Mouse (Mus musculus) CH12.LX (cell line): Measurements from ENCODE around the gene 1600012H06Rik. TPM values are rescaled to one million over a fixed set of nuclear protein-coding genes. Genes with fewer than 3 reads are reported as not detected.

Experiments used
- DNase-seq: peaks from one replicate; pipeline ENCODE4 v3.0.0-alpha.2; 2013; ENCODE audit errors: extremely low read depth
- H3K27ac ChIP-seq: 2 replicates; pipeline ENCODE4 v1.5.1; 2012; ENCODE audit warnings: low read depth, mild to moderate bottlenecking, control low read depth, moderate library complexity; ENCODE audit not compliant: insufficient read depth
- H3K27me3 ChIP-seq: replicated peaks from 2 replicates; pipeline ENCODE3; 2012; ENCODE audit warnings: inconsistent platforms
- H3K36me3 ChIP-seq, 2 experiments: replicated peaks in 1 of 2; 2 replicates each; pipeline versions ENCODE3 to v1.6.1; 2012; ENCODE audit warnings: inconsistent platforms in 1 of 2, low read length in 1 of 2, mild to moderate bottlenecking in 1 of 2, mixed read lengths in 1 of 2, moderate library complexity in 1 of 2; ENCODE audit not compliant: control insufficient read depth in 1 of 2, insufficient read depth in 1 of 2
- H3K4me1 ChIP-seq, 2 experiments: 2 replicates each; pipeline ENCODE4 v1.6.1; 2012; ENCODE audit warnings: inconsistent platforms in 1 of 2, moderate library complexity in 1 of 2; ENCODE audit not compliant: insufficient read depth in 2 of 2, control insufficient read depth in 1 of 2
- H3K4me2 ChIP-seq: 2 replicates; pipeline ENCODE4 v1.6.1; 2012; ENCODE audit warnings: low read depth, mild to moderate bottlenecking, control low read depth; ENCODE audit not compliant: poor library complexity, insufficient read depth, severe bottlenecking
- H3K4me3 ChIP-seq, 3 experiments: fragments of 150-350 bp in 1 of 3; sonication (generic) in 1 of 3; replicated peaks in 1 of 3; 2 replicates each; pipeline versions ENCODE3 to v1.5.1; 2011 to 2012; ENCODE audit warnings: low read depth in 2 of 3, low read length in 2 of 3, mild to moderate bottlenecking in 2 of 3, moderate library complexity in 2 of 3, control low read depth in 1 of 3, improper control_type of control experiment in 1 of 3, inconsistent platforms in 1 of 3, mixed read lengths in 1 of 3; ENCODE audit not compliant: poor library complexity in 1 of 3
- H3K79me2 ChIP-seq: replicated peaks from 2 replicates; pipeline ENCODE4 v1.6.1; 2012; ENCODE audit warnings: mild to moderate bottlenecking, moderate library complexity; ENCODE audit not compliant: control insufficient read depth, poor library complexity, insufficient read depth, severe bottlenecking; ENCODE audit errors: extremely low read depth
- H3K9ac ChIP-seq: 2 replicates; pipeline ENCODE4 v1.6.1; 2012; ENCODE audit warnings: low read depth, mild to moderate bottlenecking, control low read depth, moderate library complexity; ENCODE audit not compliant: insufficient read depth
- H3K9me3 ChIP-seq: replicated peaks from 2 replicates; pipeline ENCODE3; 2012; ENCODE audit warnings: low read length, inconsistent platforms, mixed read lengths
- BHLHE40 ChIP-seq: IDR thresholded peaks from 2 replicates; pipeline ENCODE4 v1.6.1; 2011; ENCODE audit warnings: mild to moderate bottlenecking, low read depth, low read length, improper control_type of control experiment
- CHD1 ChIP-seq: IDR thresholded peaks from 2 replicates; pipeline ENCODE4 v1.6.1; 2012; ENCODE audit warnings: low read depth, low read length, improper control_type of control experiment, inconsistent platforms
- CHD2 ChIP-seq: IDR thresholded peaks from 2 replicates; pipeline ENCODE4 v1.6.1; 2011; ENCODE audit warnings: low read length, improper control_type of control experiment
- CTCF ChIP-seq, 2 experiments: IDR thresholded peaks in 1 of 2; conservative IDR thresholded peaks in 1 of 2; 2 replicates each; pipeline ENCODE4 v1.5.1; 2011 to 2012; ENCODE audit warnings: low read depth in 2 of 2, low read length in 2 of 2, improper control_type of control experiment in 1 of 2, inconsistent platforms in 1 of 2, mild to moderate bottlenecking in 1 of 2, moderate library complexity in 1 of 2
- E2F4 ChIP-seq: IDR thresholded peaks from 2 replicates; pipeline ENCODE4 v1.6.1; 2011; ENCODE audit warnings: low read depth, low read length, improper control_type of control experiment; ENCODE audit not compliant: insufficient replicate concordance
- ELF1 ChIP-seq: IDR thresholded peaks from 2 replicates; pipeline ENCODE4 v1.6.1; 2014; ENCODE audit warnings: low read depth, mild to moderate bottlenecking, inconsistent platforms, low read length, improper control_type of control experiment
- EP300 ChIP-seq: IDR thresholded peaks from 2 replicates; pipeline ENCODE4 v1.6.1; 2011; ENCODE audit warnings: low read length, improper control_type of control experiment
- ETS1 ChIP-seq: conservative IDR thresholded peaks from 2 replicates; pipeline ENCODE4 v1.6.1; 2012; ENCODE audit warnings: low read depth, mild to moderate bottlenecking, inconsistent platforms, low read length, improper control_type of control experiment, moderate library complexity
- GABPA ChIP-seq: IDR thresholded peaks from 2 replicates; pipeline ENCODE4 v1.6.1; 2012; ENCODE audit warnings: low read depth, low read length, improper control_type of control experiment, inconsistent platforms; ENCODE audit not compliant: insufficient replicate concordance
- HCFC1 ChIP-seq: IDR thresholded peaks from 2 replicates; pipeline ENCODE4 v1.6.1; 2012; ENCODE audit warnings: low read depth, mild to moderate bottlenecking, inconsistent platforms, low read length, improper control_type of control experiment
- IRF4 ChIP-seq: IDR thresholded peaks from 2 replicates; pipeline ENCODE4 v1.6.1; 2014; ENCODE audit warnings: low read depth, mild to moderate bottlenecking, inconsistent platforms, low read length, improper control_type of control experiment
- JUN ChIP-seq: IDR thresholded peaks from 2 replicates; pipeline ENCODE4 v1.6.1; 2011; ENCODE audit warnings: low read depth, mild to moderate bottlenecking, low read length, improper control_type of control experiment, moderate library complexity; ENCODE audit not compliant: insufficient read depth
- JUND ChIP-seq: conservative IDR thresholded peaks from 2 replicates; pipeline ENCODE4 v1.6.1; 2011; ENCODE audit warnings: low read depth, low read length, improper control_type of control experiment
- KAT2A ChIP-seq: IDR thresholded peaks from 2 replicates; pipeline ENCODE4 v1.6.1; 2012; ENCODE audit warnings: low read length, improper control_type of control experiment, inconsistent platforms; ENCODE audit not compliant: insufficient replicate concordance
- MAFK ChIP-seq: IDR thresholded peaks from 2 replicates; pipeline ENCODE4 v1.6.1; 2011; ENCODE audit warnings: low read length, improper control_type of control experiment; ENCODE audit not compliant: insufficient replicate concordance
- MAX ChIP-seq: IDR thresholded peaks from 2 replicates; pipeline ENCODE4 v1.6.1; 2011; ENCODE audit warnings: low read length, improper control_type of control experiment
- MAZ ChIP-seq: IDR thresholded peaks from 2 replicates; pipeline ENCODE4 v1.6.1; 2012; ENCODE audit warnings: low read depth, mild to moderate bottlenecking, inconsistent platforms, low read length, improper control_type of control experiment, moderate library complexity
- MEF2A ChIP-seq: IDR thresholded peaks from 2 replicates; pipeline ENCODE4 v1.6.1; 2014; ENCODE audit warnings: low read depth, mild to moderate bottlenecking, inconsistent platforms, low read length, improper control_type of control experiment, borderline replicate concordance
- MXI1 ChIP-seq: IDR thresholded peaks from 2 replicates; pipeline ENCODE4 v1.6.1; 2011; ENCODE audit warnings: mild to moderate bottlenecking, low read depth, low read length, improper control_type of control experiment
- MYC ChIP-seq: IDR thresholded peaks from 2 replicates; pipeline ENCODE4 v1.6.1; 2011; ENCODE audit warnings: low read depth, mild to moderate bottlenecking, improper control_type of control experiment, low read length
- NELFE ChIP-seq: IDR thresholded peaks from 2 replicates; pipeline ENCODE4 v1.6.1; 2011; ENCODE audit warnings: low read depth, low read length, improper control_type of control experiment
- NRF1 ChIP-seq: IDR thresholded peaks from 2 replicates; pipeline ENCODE4 v1.6.1; 2014; ENCODE audit warnings: low read depth, mild to moderate bottlenecking, inconsistent platforms, low read length, improper control_type of control experiment, moderate library complexity
- PAX5 ChIP-seq: IDR thresholded peaks from 2 replicates; pipeline ENCODE4 v1.6.1; 2012; ENCODE audit warnings: low read length, inconsistent platforms, mixed read lengths
- POLR2A ChIP-seq: IDR thresholded peaks from 2 replicates; pipeline ENCODE4 v1.6.1; 2011; ENCODE audit warnings: low read depth, mild to moderate bottlenecking, improper control_type of control experiment, low read length
- POLR2AphosphoS2 ChIP-seq: IDR thresholded peaks from 2 replicates; pipeline ENCODE4 v1.6.1; 2011; ENCODE audit warnings: low read depth, low read length, improper control_type of control experiment
- RAD21 ChIP-seq: IDR thresholded peaks from 2 replicates; pipeline ENCODE4 v1.6.1; 2011; ENCODE audit warnings: low read depth, mild to moderate bottlenecking, low read length, improper control_type of control experiment, moderate library complexity
- RCOR1 ChIP-seq: conservative IDR thresholded peaks from 2 replicates; pipeline ENCODE4 v1.6.1; 2012; ENCODE audit warnings: low read depth, mild to moderate bottlenecking, inconsistent platforms, low read length, improper control_type of control experiment
- SIN3A ChIP-seq: IDR thresholded peaks from 2 replicates; pipeline ENCODE4 v1.6.1; 2012; ENCODE audit warnings: low read length, improper control_type of control experiment, inconsistent platforms
- SMC3 ChIP-seq: IDR thresholded peaks from 2 replicates; pipeline ENCODE4 v1.6.1; 2011; ENCODE audit warnings: low read depth, low read length, improper control_type of control experiment
- TBP ChIP-seq: conservative IDR thresholded peaks from 2 replicates; pipeline ENCODE4 v1.6.1; 2011; ENCODE audit warnings: low read depth, low read length, improper control_type of control experiment
- TCF12 ChIP-seq: IDR thresholded peaks from 2 replicates; pipeline ENCODE4 v1.6.1; 2014; ENCODE audit warnings: low read depth, mild to moderate bottlenecking, inconsistent platforms, low read length, improper control_type of control experiment
- UBTF ChIP-seq: IDR thresholded peaks from 2 replicates; pipeline ENCODE4 v1.6.1; 2012; ENCODE audit warnings: low read depth, mild to moderate bottlenecking, inconsistent platforms, low read length, improper control_type of control experiment, moderate library complexity
- USF1 ChIP-seq: IDR thresholded peaks from 2 replicates; pipeline ENCODE4 v1.6.1; 2014; ENCODE audit warnings: low read depth, mild to moderate bottlenecking, inconsistent platforms, low read length, improper control_type of control experiment
- USF2 ChIP-seq: conservative IDR thresholded peaks from 2 replicates; pipeline ENCODE4 v1.6.1; 2011; ENCODE audit warnings: low read depth, low read length, improper control_type of control experiment
- ZC3H11A ChIP-seq: IDR thresholded peaks from 2 replicates; pipeline ENCODE4 v1.6.1; 2012; ENCODE audit warnings: low read depth, mild to moderate bottlenecking, inconsistent platforms, low read length, improper control_type of control experiment
- ZKSCAN1 ChIP-seq: IDR thresholded peaks from 2 replicates; pipeline ENCODE4 v1.6.1; 2012; ENCODE audit warnings: low read depth, inconsistent platforms, low read length, improper control_type of control experiment, borderline replicate concordance
- ZMIZ1 ChIP-seq: IDR thresholded peaks from 2 replicates; pipeline ENCODE4 v1.6.1; 2012; ENCODE audit warnings: low read depth, mild to moderate bottlenecking, inconsistent platforms, low read length, improper control_type of control experiment
- ZNF384 ChIP-seq: IDR thresholded peaks from 2 replicates; pipeline ENCODE4 v1.6.1; 2012; ENCODE audit warnings: low read depth, low read length, improper control_type of control experiment, inconsistent platforms
- dilution Hi-C: fragments of 300-500 bp; cut with MboI; formaldehyde crosslinking; loops from 2 replicates; pipeline ENCODE4 v1.14.3; 2020; ENCODE audit warnings: low sequenced_read_pairs; ENCODE audit not compliant: extremely low pct_unique_long_range_greater_than_20kb, extremely low pct_ligation_motif_present
- in situ Hi-C: fragments of 300-500 bp; cut with MboI; formaldehyde crosslinking; loops from 3 replicates; pipeline ENCODE4 v1.14.3; 2019; ENCODE audit warnings: low sequenced_read_pairs, low pct_ligation_motif_present, low pct_unique_long_range_greater_than_20kb, mixed read lengths
- polyA plus RNA-seq: library from polyadenylated mRNA; unstranded; fragments of >175 nt; gene quantifications from 2 replicates; pipeline ENCODE4 v1.2.1, GENCODE M21; 2012; ENCODE audit warnings: low read depth; ENCODE audit not compliant: insufficient read length
- total RNA-seq, 2 experiments: library from RNA; depleted of rRNA; stranded (reverse); fragments of 300-350 nt in 1 of 2; fragments of >200 nt in 1 of 2; gene quantifications; 2 replicates each; pipeline ENCODE4 v1.2.3; 2012 to 2014

Gene 1600012H06Rik
- 5.4 and 7.4 TPM in 2 replicates for total RNA-seq (2012; rRNA removed)
- 10.5 and 10.6 TPM in 2 replicates for total RNA-seq (2014; rRNA removed)
- 12.0 and 12.4 TPM in 2 replicates for polyA plus RNA-seq

DNA sequence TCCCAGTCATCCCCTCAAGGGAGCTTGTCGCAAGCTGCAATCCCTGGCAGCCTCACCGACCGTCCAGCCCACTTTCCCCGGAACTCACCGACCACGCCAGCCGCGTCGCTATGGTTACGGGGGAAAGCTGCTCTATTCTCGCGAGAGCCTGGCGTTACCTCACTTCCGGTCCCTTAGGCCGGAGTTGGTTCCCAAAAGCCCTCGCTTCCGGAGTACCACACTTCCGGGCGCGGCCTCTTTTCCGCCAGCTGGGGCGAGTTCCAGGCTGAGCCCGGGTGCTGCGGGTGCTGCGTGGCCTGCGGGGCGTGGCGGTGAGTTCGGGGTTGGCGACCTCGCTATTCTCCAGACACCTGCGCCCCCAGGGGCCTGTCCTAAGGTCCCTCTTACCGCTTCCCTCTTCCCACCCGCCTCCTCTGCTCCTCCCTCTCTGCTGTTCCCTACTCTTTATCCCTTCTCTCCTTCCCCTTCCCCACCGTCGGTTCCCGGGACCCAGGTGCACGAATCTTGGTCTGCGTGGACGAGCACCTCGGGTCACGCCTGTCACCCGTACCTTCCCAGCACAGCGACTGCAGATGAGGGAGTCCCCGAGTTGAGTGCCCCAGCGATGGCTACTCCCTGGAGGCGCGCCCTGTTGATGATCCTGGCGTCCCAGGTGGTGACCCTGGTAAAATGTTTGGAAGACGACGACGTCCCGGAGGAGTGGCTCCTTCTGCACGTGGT is at the start of gene 1600012H06Rik, which contains the start of gene Wdr27:
1600012H06Rik (plus strand) TSS at position 176 of the 720 bp plus-strand sequence.
Wdr27 (minus strand) TSS at position 150 of the 720 bp plus-strand sequence.
- Histone ChIP-seq H3K9ac (peak within 1 kb of the TSS; percentile 65), H3K27ac (peak within 1 kb of the TSS; percentile 29), H3K79me2 (peaks cover 19% of the 10 kb centered on the region), H3K27me3 (no peaks in the 10 kb centered on the region), H3K4me2 (peak within 1 kb of the TSS; percentile 63), H3K4me1 (peaks cover 4 to 28% of the 10 kb centered on the region in 2 experiments), H3K4me3 (peak within 1 kb of the TSS; percentile 69 to 79 (median 79)), H3K36me3 (peaks cover 25 to 45% of the 10 kb centered on the region in 2 experiments), H3K9me3 (no peaks in the 10 kb centered on the region)
- DNase-seq = peak; percentile 99
- dilution Hi-C loops (no loop called here), in situ Hi-C loops (no loop called here)
- TF ChIP-seq JUN = 0 out of 2 replicates have a peak, but pooled peaks have one; percentile 3
- no peak for TF ChIP-seq ZKSCAN1
- peak; percentile 74 for TF ChIP-seq ETS1
- no peak for TF ChIP-seq ZNF384
- no peak; the same call in 1 of the 2 replicates for TF ChIP-seq GABPA
- no peak for TF ChIP-seq UBTF
- no peak for TF ChIP-seq CTCF (conservative IDR thresholded peaks at IDR 0.05 in 1 of 2, IDR thresholded peaks at IDR 0.05 in 1 of 2; ENCODE audit: low read depth in 2 of 2, low read length in 2 of 2)
- TF ChIP-seq TCF12 = peak; percentile 73
- TF ChIP-seq SIN3A = peak; percentile 100
- 0 out of 2 replicates have a peak, but pooled peaks have one; percentile 32 for TF ChIP-seq TBP
- peak; percentile 71 for TF ChIP-seq MYC
- TF ChIP-seq NELFE = peak; percentile 58; the same call in 1 of the 2 replicates
- TF ChIP-seq HCFC1 = peak; percentile 95
- peak; percentile 88; the same call in 1 of the 2 replicates for TF ChIP-seq KAT2A
- no peak for TF ChIP-seq PAX5
- TF ChIP-seq MAZ = 0 out of 2 replicates have a peak, but pooled peaks have one; percentile 28
- TF ChIP-seq RCOR1 = 0 out of 2 replicates have a peak, but pooled peaks have one; percentile 50
- no peak for TF ChIP-seq USF1
- no peak for TF ChIP-seq USF2
- no peak for TF ChIP-seq SMC3
- TF ChIP-seq MAFK = no peak
- TF ChIP-seq CHD2 = peak; percentile 100
- TF ChIP-seq MAX = peak; percentile 71; the same call in 1 of the 2 replicates
- no peak for TF ChIP-seq JUND
- peak; percentile 76 for TF ChIP-seq IRF4
- no peak for TF ChIP-seq CHD1
- peak; percentile 99 for TF ChIP-seq ELF1
- TF ChIP-seq RAD21 = no peak
- TF ChIP-seq ZMIZ1 = peak; percentile 74; the same call in 1 of the 2 replicates
- peak; percentile 95 for TF ChIP-seq POLR2AphosphoS2
- TF ChIP-seq E2F4 = no peak
- TF ChIP-seq MEF2A = peak; percentile 27; the same call in 1 of the 2 replicates
- TF ChIP-seq MXI1 = peak; percentile 99
- TF ChIP-seq ZC3H11A = no peak
- no peak for TF ChIP-seq NRF1
- peak; percentile 77 for TF ChIP-seq POLR2A
- TF ChIP-seq BHLHE40 = no peak
- TF ChIP-seq EP300 = no peak
